Mouse (Mus musculus) heart, embryonic 14.5 days (tissue): Measurements from ENCODE around the gene Nrsn2. TPM values are rescaled to one million over a fixed set of nuclear protein-coding genes. Genes with fewer than 3 reads are reported as not detected.
"Not testable (repeated sequence)": the region's sequence is repeated elsewhere in the genome, so short reads cannot be mapped to it uniquely, and the experiment has no call there.

Experiments
- ATAC-seq: fragments of 200-750 bp; cut with Nextera tagmentation; 2 replicates; pipeline ENCODE4 v1.8.0; 2017; ENCODE audit warnings: low read depth, moderate TSS enrichment; ENCODE audit not compliant: insufficient number of reproducible peaks, insufficient read depth, low FRiP score
- H3K27ac ChIP-seq, 2 experiments: fragments of 200-500 bp in 1 of 2; fragments of 300-500 bp in 1 of 2; sonication (generic) in 1 of 2; replicated peaks in 1 of 2; 2 replicates each; pipeline ENCODE4 v1.5.1; 2012 to 2014; ENCODE audit warnings: low read depth in 2 of 2, low read length in 2 of 2, control low read depth in 1 of 2, mild to moderate bottlenecking in 1 of 2, mixed read lengths in 1 of 2; ENCODE audit not compliant: control insufficient read depth in 1 of 2, insufficient read depth in 1 of 2
- H3K27me3 ChIP-seq: fragments of 300-500 bp; sonication (generic); 2 replicates; pipeline ENCODE4 v1.6.1; 2014; ENCODE audit warnings: mild to moderate bottlenecking, low read length, control low read depth; ENCODE audit not compliant: control insufficient read depth, insufficient read depth
- H3K36me3 ChIP-seq: fragments of 300-500 bp; sonication (generic); 2 replicates; pipeline ENCODE4 v1.6.1; 2014; ENCODE audit warnings: mild to moderate bottlenecking, control low read depth, low read length, mixed read lengths; ENCODE audit not compliant: control insufficient read depth, insufficient read depth
- H3K4me1 ChIP-seq, 2 experiments: fragments of 200-500 bp in 1 of 2; fragments of 300-500 bp in 1 of 2; sonication (generic) in 1 of 2; 2 replicates each; pipeline ENCODE4 v1.6.1; 2012 to 2014; ENCODE audit warnings: low read length in 2 of 2, control low read depth in 1 of 2, mixed read lengths in 1 of 2; ENCODE audit not compliant: control insufficient read depth in 2 of 2, insufficient read depth in 2 of 2
- H3K4me2 ChIP-seq: fragments of 300-500 bp; sonication (generic); 2 replicates; pipeline ENCODE4 v1.6.1; 2014; ENCODE audit warnings: mild to moderate bottlenecking, low read length
- H3K4me3 ChIP-seq, 2 experiments: fragments of 200-500 bp in 1 of 2; fragments of 300-500 bp in 1 of 2; sonication (generic) in 1 of 2; 2 replicates each; pipeline ENCODE4 v1.5.1; 2012 to 2014; ENCODE audit warnings: low read length in 2 of 2, mild to moderate bottlenecking in 2 of 2, control low read depth in 1 of 2, low read depth in 1 of 2, moderate library complexity in 1 of 2; ENCODE audit not compliant: control insufficient read depth in 1 of 2, insufficient read depth in 1 of 2
- H3K9ac ChIP-seq: fragments of 300-500 bp; sonication (generic); 2 replicates; pipeline ENCODE4 v1.6.1; 2014; ENCODE audit warnings: mild to moderate bottlenecking, low read length
- H3K9me3 ChIP-seq: fragments of 300-500 bp; sonication (generic); 2 replicates; pipeline ENCODE4 v1.6.1; 2016; ENCODE audit warnings: low read length, control low read depth; ENCODE audit not compliant: control insufficient read depth
- WGBS: fragments of 180-500 bp; shearing (Covaris S2); extraction: QIAGEN DNeasy Blood & Tissue Kit; methylation state at CpG from one replicate; pipeline ENCODE4 v1.1.7; 2014; 5-methylcytosine and 5-hydroxymethylcytosine counted together
- polyA plus RNA-seq: library from polyadenylated mRNA; unstranded; fragments of >200 nt; fragmentation: Nextera tagmentation; extraction: Ambion mirVana; gene quantifications from 2 replicates; pipeline ENCODE4 v1.2.1, GENCODE M21; 2014

The Nrsn2 gene
- polyA plus RNA-seq, 1 experiment from 2014 or later = 3.8 TPM

- Histone ChIP-seq H3K4me1 (peaks cover 18 to 20% of the 10 kb centered on the region in 2 experiments), H3K4me3 (0 out of 4 replicates have a peak overlapping the region, but pooled peaks of 1 of the 2 experiments have one; percentile 22), H3K4me2 (peak overlapping the region; percentile 50), H3K27ac (peak overlapping the region; percentile 75 to 83), H3K9ac (0 out of 2 replicates have a peak overlapping the region, but pooled peaks have one; percentile 9), H3K27me3 (no peaks in the 10 kb centered on the region), H3K36me3 (no peaks in the 10 kb centered on the region), H3K9me3 (no peaks in the 10 kb centered on the region)
- peak; percentile 68 for ATAC-seq
- WGBS = 10% methylated on average over 17 of the region's 17 CpGs
Observed at GRCm38 (mm10) chr2:152363245-152364147, 12.9 kb downstream of the Nrsn2 start.

- no peak for ATAC-seq
- Histone ChIP-seq H3K4me2 (no peak overlapping the region), H3K27me3 (no peaks in the 10 kb centered on the region), H3K4me3 (no peak overlapping the region), H3K4me1 (peaks cover 18 to 20% of the 10 kb centered on the region in 2 experiments), H3K36me3 (no peaks in the 10 kb centered on the region), H3K9ac (no peak overlapping the region), H3K27ac (no peak overlapping the region), H3K9me3 (no peaks in the 10 kb centered on the region)
- WGBS = 87% methylated on average over 8 of the region's 8 CpGs
Observed at GRCm38 (mm10) chr2:152361193-152361592, 15.2 kb downstream of the Nrsn2 start.

GRCm38 (mm10) chr2:152360271-152360775, 16.1 kb downstream of the Nrsn2 start:
- peak; percentile 55 for ATAC-seq
- no peak overlapping the region for H3K4me3 ChIP-seq
- H3K4me1 ChIP-seq = peaks cover 18 to 20% of the 10 kb centered on the region in 2 experiments
- H3K27ac ChIP-seq = peak overlapping the region; percentile 6 to 53; a peak in 3 of 4 replicates
- no peaks in the 10 kb centered on the region for H3K9me3 ChIP-seq
- no peak overlapping the region for H3K9ac ChIP-seq
- WGBS = 25% methylated on average over 7 of the region's 7 CpGs
- no peak overlapping the region for H3K4me2 ChIP-seq
- no peaks in the 10 kb centered on the region for H3K27me3 ChIP-seq
- H3K36me3 ChIP-seq = no peaks in the 10 kb centered on the region

- ATAC-seq = no peak
- H3K27me3 ChIP-seq = no peaks in the 10 kb centered on the region
- H3K27ac ChIP-seq = peak overlapping the region; percentile 27 to 53; a peak in 3 of 4 replicates
- H3K36me3 ChIP-seq = no peaks in the 10 kb centered on the region
- H3K4me1 ChIP-seq = peaks cover 18 to 20% of the 10 kb centered on the region in 2 experiments
- H3K4me3 ChIP-seq = no peak overlapping the region
- no peaks in the 10 kb centered on the region for H3K9me3 ChIP-seq
- H3K4me2 ChIP-seq = no peak overlapping the region
- H3K9ac ChIP-seq = peak overlapping the region; percentile 21; the same call in 1 of the 2 replicates
- 47% methylated on average over 5 of the region's 5 CpGs for WGBS
Observed at GRCm38 (mm10) chr2:152359616-152360015, 16.8 kb downstream of the Nrsn2 start.

- WGBS = 81% methylated on average over 5 of the region's 5 CpGs
- not testable (repeated sequence) for ATAC-seq, H3K9ac ChIP-seq, H3K4me3 ChIP-seq, H3K27me3 ChIP-seq, H3K36me3 ChIP-seq, H3K9me3 ChIP-seq, H3K27ac ChIP-seq, H3K4me2 ChIP-seq
- H3K4me1 ChIP-seq = peaks cover 18 to 19% of the 10 kb centered on the region in 2 experiments
Observed at GRCm38 (mm10) chr2:152358977-152359376, 17.5 kb downstream of the Nrsn2 start.

GRCm38 (mm10) chr2:152357254-152357653, 19.2 kb downstream of the Nrsn2 start:
- H3K4me3 ChIP-seq = no peak overlapping the region
- H3K4me2 ChIP-seq = no peak overlapping the region
- WGBS = 84% methylated on average over 3 of the region's 3 CpGs
- H3K27ac ChIP-seq = no peak overlapping the region
- no peak overlapping the region for H3K9ac ChIP-seq
- no peaks in the 10 kb centered on the region for H3K27me3 ChIP-seq
- H3K9me3 ChIP-seq = no peaks in the 10 kb centered on the region
- no peak for ATAC-seq
- no peaks in the 10 kb centered on the region for H3K36me3 ChIP-seq
- H3K4me1 ChIP-seq = peaks cover 12 to 14% of the 10 kb centered on the region in 2 experiments

- no peaks in the 10 kb centered on the region for H3K9me3 ChIP-seq
- 86% methylated on average over 8 of the region's 8 CpGs for WGBS
- H3K4me3 ChIP-seq = no peak overlapping the region
- H3K4me2 ChIP-seq = no peak overlapping the region
- no peaks in the 10 kb centered on the region for H3K27me3 ChIP-seq
- peak; percentile 57 for ATAC-seq
- peaks cover 6 to 7% of the 10 kb centered on the region in 2 experiments; a peak in 3 of 4 replicates for H3K4me1 ChIP-seq
- no peaks in the 10 kb centered on the region for H3K36me3 ChIP-seq
- no peak overlapping the region for H3K27ac ChIP-seq
- no peak overlapping the region for H3K9ac ChIP-seq
Observed at GRCm38 (mm10) chr2:152349842-152350540, 26.4 kb downstream of the Nrsn2 start.
